Mouse (Mus musculus) inflammation-experienced regulatory T-cells, adult 16 weeks (primary cell): ENCODE data around the gene Spdye4b. TPM values are rescaled to one million over a fixed set of nuclear protein-coding genes. Genes with fewer than 3 reads are reported as not detected.

Source experiments
- polyA plus RNA-seq: library from polyadenylated mRNA; unstranded; fragments of 100-300 nt; shearing (Covaris generic); gene quantifications from one replicate; pipeline ENCODE4 v1.2.1, GENCODE M21; 2017

Spdye4b gene
- not detected for polyA plus RNA-seq

GRCm38 (mm10) chr5:143180255-143181076, at the start of gene Spdye4b, which contains the start of gene Rbak:
Spdye4b (plus strand) TSS chr5:143181017.
Rbak (minus strand) TSS chr5:143180775.

DNA sequence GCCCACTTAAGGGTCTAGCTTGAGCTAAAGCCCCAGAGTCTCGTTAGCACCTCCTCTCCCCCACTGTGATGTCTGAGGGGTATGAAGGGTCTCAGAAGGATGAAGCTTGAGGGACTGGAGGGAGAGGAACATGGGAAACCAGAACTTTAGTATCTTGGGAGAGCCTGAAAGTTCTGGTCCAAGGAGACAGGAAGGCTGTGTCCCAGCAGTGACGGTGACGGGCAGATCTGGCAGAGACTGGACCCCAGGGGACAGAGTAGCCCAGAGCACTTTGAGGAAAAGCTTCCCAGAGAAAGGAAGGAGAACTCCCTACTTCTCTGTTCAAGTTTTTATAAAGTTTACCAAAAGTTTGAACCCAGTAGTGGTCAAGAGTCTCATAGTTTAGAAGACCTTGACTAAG, 33.3 kb upstream of the Spdye4b start, which contains the start of gene Olfr718-ps1:
Gene Olfr718-ps1 (minus strand): TSS at position 101 of the 400 bp plus-strand sequence.

DNA sequence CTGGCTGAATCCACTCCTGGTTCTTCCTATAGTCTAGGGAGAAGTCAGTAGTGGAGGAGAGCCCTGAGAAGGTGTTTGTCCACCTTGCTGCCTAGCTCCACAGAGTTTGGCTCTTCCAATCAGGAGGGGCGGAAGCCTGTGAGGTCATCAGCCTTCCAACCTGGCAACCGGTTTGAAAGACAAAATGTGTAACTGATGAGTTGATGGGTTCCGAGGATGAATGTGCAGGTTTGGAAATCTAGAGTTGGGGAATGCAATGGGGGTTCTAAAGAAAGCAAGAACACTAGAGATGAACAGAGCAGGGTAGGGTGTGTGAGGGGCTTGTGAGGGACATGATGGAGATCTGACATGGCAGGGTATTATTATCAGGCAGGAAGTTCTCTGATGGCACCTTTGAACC, 46.0 kb downstream of the Spdye4b start, which contains the start of gene Spdye4a:
Gene Spdye4a (minus strand): TSS at position 101 of the 400 bp plus-strand sequence.

DNA sequence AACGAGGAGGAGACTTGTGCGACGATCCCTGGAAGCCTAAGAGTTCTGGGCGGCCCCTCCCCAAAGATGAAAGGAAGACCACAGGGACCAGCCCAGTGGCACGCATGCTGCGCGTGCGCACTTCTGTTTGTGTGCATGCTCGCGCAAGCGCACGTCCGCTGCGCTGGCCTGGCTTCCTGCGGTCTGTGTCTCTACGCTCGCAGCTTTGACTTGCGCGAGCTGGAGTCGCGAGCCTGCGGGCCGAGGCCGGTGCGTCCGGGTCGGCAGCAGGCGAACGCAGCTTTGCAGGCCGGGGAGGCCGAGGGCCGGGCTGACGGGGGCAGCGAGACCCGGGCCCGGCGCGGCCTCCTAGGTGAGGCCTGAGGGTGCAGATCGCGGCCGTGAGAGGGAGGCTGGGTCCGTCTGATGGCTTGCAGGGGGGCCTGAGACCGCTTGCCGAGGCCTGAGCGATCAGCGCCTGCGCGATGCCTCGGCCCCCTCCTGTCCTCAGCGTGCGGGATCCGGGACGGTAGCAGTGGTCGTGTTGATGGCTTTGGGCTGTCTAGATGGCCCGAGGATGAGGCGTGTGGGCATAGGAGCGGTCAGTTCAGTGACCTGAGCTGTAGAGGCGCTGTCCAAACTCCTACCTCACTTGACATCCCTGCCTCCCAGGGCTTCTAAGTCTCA, 54.3 kb downstream of the Spdye4b start, which contains the start of gene Zfp12:
Gene Zfp12 (plus strand): TSS at position 136 of the 666 bp plus-strand sequence.

Other genes with a start within 250 kb of the Spdye4b start
- gene Fscn1, start 220.7 kb upstream of the Spdye4b start, polyA plus RNA-seq = not detected
- gene Rnf216, start 68.0 kb upstream of the Spdye4b start, polyA plus RNA-seq = 67.7 TPM
- 0.10 TPM for gene Olfr718-ps1, start 33.4 kb upstream of the Spdye4b start, polyA plus RNA-seq
- gene Rbak, start 242 bp upstream of the Spdye4b start, polyA plus RNA-seq = 16.3 TPM
- gene Spdye4a, start 45.9 kb downstream of the Spdye4b start, polyA plus RNA-seq = not detected
- gene Zfp12, start 54.1 kb downstream of the Spdye4b start, polyA plus RNA-seq = 13.1 TPM
- 0.13 TPM for gene Zfp316, start 89.0 kb downstream of the Spdye4b start, polyA plus RNA-seq
- not detected for gene Zfp853, start 112.6 kb downstream of the Spdye4b start, polyA plus RNA-seq
- 7.4 TPM for gene E130309D02Rik, start 134.3 kb downstream of the Spdye4b start, polyA plus RNA-seq
- 108 TPM for gene Zdhhc4, start 148.2 kb downstream of the Spdye4b start, polyA plus RNA-seq
- gene Grid2ip, start 176.3 kb downstream of the Spdye4b start, polyA plus RNA-seq = not detected
- 35.8 TPM for gene Kdelr2, start 222.8 kb downstream of the Spdye4b start, polyA plus RNA-seq